Mouse (Mus musculus): ENCODE measurements around the gene Bves. TPM values are rescaled to one million over a fixed set of nuclear protein-coding genes. Genes with fewer than 3 reads are reported as not detected.

Bves gene
- polyA plus RNA-seq, 1 experiment from 2014 or later, result 2.0 TPM

- Histone ChIP-seq H3K9ac (no peak overlapping the region), H3K27me3 (no peaks in the 10 kb centered on the region), H3K4me3 (no peak overlapping the region), H3K9me3 (no peaks in the 10 kb centered on the region), H3K27ac (no peak overlapping the region), H3K4me1 (replicated peaks) (peaks cover 3% of the 10 kb centered on the region; the same call in 1 of the 2 replicates), H3K4me2 (no peak overlapping the region), H3K36me3 (no peaks in the 10 kb centered on the region)
- ATAC-seq (ENCODE audit: low FRiP score), result no peak
- WGBS, result 32% methylated on average over 5 of the region's 5 CpGs
Measured at GRCm38 (mm10) chr10:45412144-45412543, 76.6 kb downstream of the Bves start.

Other genes with a start within 250 kb of the Bves start
- gene Popdc3, start 157.7 kb upstream of the Bves start, polyA plus RNA-seq (2015; fragmentation: Nextera tagmentation; extraction: Ambion mirVana), result 1.8 and 2.4 TPM in 2 replicates
- gene Lin28b, start 150.6 kb downstream of the Bves start, polyA plus RNA-seq (2015; fragmentation: Nextera tagmentation; extraction: Ambion mirVana), result 10.0 and 10.5 TPM in 2 replicates
- 16.9 and 19.0 TPM in 2 replicates for gene Hace1, start 242.1 kb downstream of the Bves start, polyA plus RNA-seq (2015; fragmentation: Nextera tagmentation; extraction: Ambion mirVana)